Mouse (Mus musculus) monocyte, adult 2 months (primary cell): Measurements from ENCODE around the gene Cpa3.

Source experiments
- DNase-seq, 2 experiments: peaks; one replicate each; pipeline ENCODE4 v3.0.0; 2022; ENCODE audit warnings: low spot score in 2 of 2, low read depth in 1 of 2

Gene Cpa3

GRCm38 (mm10) chr3:20242050-20242449 lies at the start of gene Cpa3:
TSS of gene Cpa3 (minus strand) at chr3:20242181.
- DNase-seq: no peak

GRCm38 (mm10) chr3:20291370-20291769 lies 49.4 kb upstream of the Cpa3 start:
- no peak for DNase-seq

- no peak for DNase-seq
Measured at GRCm38 (mm10) chr3:20288761-20289160, 46.8 kb upstream of the Cpa3 start.

- no peak for DNase-seq
Measured at GRCm38 (mm10) chr3:20281796-20282195, 39.8 kb upstream of the Cpa3 start.

- no peak for DNase-seq
Measured at GRCm38 (mm10) chr3:20275633-20276032, 33.7 kb upstream of the Cpa3 start, which contains the start of gene Cpb1. TSS of gene Cpb1 (minus strand) at chr3:20275733.

GRCm38 (mm10) chr3:20254566-20255479 lies 12.8 kb upstream of the Cpa3 start:
- no peak for DNase-seq

- no peak for DNase-seq
Measured at GRCm38 (mm10) chr3:20243913-20244312, 1.9 kb upstream of the Cpa3 start.

GRCm38 (mm10) chr3:20239741-20240140 lies 2.2 kb downstream of the Cpa3 start:
- DNase-seq: no peak

- DNase-seq: no peak
Measured at GRCm38 (mm10) chr3:20236965-20237364, 5.0 kb downstream of the Cpa3 start.

GRCm38 (mm10) chr3:20229027-20229426 lies 13.0 kb downstream of the Cpa3 start:
- no peak for DNase-seq

GRCm38 (mm10) chr3:20225429-20225828 lies 16.6 kb downstream of the Cpa3 start:
- DNase-seq: no peak

- no peak for DNase-seq
Measured at GRCm38 (mm10) chr3:20222926-20223698, 18.9 kb downstream of the Cpa3 start.

GRCm38 (mm10) chr3:20222136-20222535 lies 19.8 kb downstream of the Cpa3 start:
- no peak for DNase-seq

GRCm38 (mm10) chr3:20198869-20199268 lies 43.1 kb downstream of the Cpa3 start:
- DNase-seq: peak in 1 of 2 experiments; percentile 16

GRCm38 (mm10) chr3:20197878-20198277 lies 44.1 kb downstream of the Cpa3 start:
- no peak for DNase-seq

GRCm38 (mm10) chr3:20188976-20189675 lies 52.9 kb downstream of the Cpa3 start:
- DNase-seq: no peak

- no peak for DNase-seq
Measured at GRCm38 (mm10) chr3:20172394-20172793, 69.6 kb downstream of the Cpa3 start.

GRCm38 (mm10) chr3:20167487-20167886 lies 74.5 kb downstream of the Cpa3 start:
- DNase-seq: no peak
